Mouse (Mus musculus) small intestine, adult 2 months (tissue): ENCODE results near the gene Nek5.

ENCODE experiments used
- CTCF ChIP-seq: fragments of 200-500 bp; IDR thresholded peaks from 2 replicates; pipeline ENCODE4 v1.5.1; 2012; ENCODE audit warnings: low read depth, mild to moderate bottlenecking, control low read depth, inconsistent platforms, low read length, moderate library complexity, mixed read lengths; ENCODE audit not compliant: insufficient replicate concordance, insufficient read length; ENCODE audit errors: extremely low read depth
- POLR2A ChIP-seq: fragments of 200-500 bp; IDR thresholded peaks from 2 replicates; pipeline ENCODE4 v1.6.1; 2012; ENCODE audit warnings: low read depth, mild to moderate bottlenecking, control low read depth, inconsistent platforms, low read length, moderate library complexity

DNA sequence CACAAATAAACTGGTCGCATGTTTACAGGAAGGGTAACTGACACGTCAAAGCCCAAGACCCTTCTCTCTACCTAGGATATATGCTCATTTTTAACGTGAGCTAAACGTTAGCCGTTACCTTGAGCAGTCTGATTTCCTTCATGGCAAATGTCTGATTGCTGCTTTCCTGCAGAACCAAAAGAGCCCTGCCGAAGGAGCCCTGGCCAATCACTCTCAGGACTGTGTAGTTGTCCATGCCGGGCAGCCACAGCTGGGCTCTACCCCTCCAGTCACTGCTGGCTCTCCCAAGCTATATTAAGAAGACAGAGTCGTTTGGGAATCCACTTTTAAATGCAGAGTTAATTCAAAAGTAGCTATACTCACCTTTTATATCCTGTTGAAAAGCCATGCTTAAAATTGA lies 37.4 kb upstream of the Nek5 start:
- TF ChIP-seq CTCF (no peak), POLR2A (no peak)
